Mouse (Mus musculus): Measurements from ENCODE around the gene Olfr453.

DNA sequence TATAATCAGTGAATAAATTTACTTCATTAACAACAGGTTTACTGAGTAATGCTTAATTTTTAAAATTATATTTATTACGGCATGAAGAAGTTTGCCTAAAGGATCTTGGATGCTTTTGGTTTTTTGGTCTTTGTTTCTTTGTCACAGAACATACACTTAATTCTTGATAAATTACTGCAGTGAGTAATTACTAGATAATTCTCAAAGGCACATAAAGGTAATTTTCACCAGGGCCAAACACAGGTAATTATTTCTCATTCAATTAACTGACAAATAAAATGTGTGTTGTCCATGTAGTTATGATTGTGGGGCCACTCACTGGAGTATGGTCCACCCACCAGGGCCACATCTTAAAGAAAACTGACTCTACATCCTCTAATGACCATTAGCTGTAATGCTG lies at the start of gene Olfr453:
- no peak for TF ChIP-seq GATA1 (IDR thresholded peaks at IDR 0.05; ENCODE audit: low read length)
- no peak for TF ChIP-seq TAL1 (IDR thresholded peaks at IDR 0.05; ENCODE audit: low read length)
